Mouse (Mus musculus): ENCODE measurements around the gene Gfi1. TPM values are rescaled to one million over a fixed set of nuclear protein-coding genes. Genes with fewer than 3 reads are reported as not detected.

Gene Gfi1
- polyA plus RNA-seq, 1 experiment from 2014 or later: 0.79 TPM

- Histone ChIP-seq H3K36me3 (ENCODE audit: control insufficient read depth, insufficient read depth, low read length) (no peaks in the 10 kb centered on the region), H3K9me3 (ENCODE audit: control insufficient read depth, low read length) (no peaks in the 10 kb centered on the region), H3K4me1 (ENCODE audit: control insufficient read depth, insufficient read depth, low read length) (peaks cover 15% of the 10 kb centered on the region), H3K4me3 (ENCODE audit: low read depth, low read length) (no peak overlapping the region), H3K9ac (ENCODE audit: low read depth, low read length) (no peak overlapping the region), H3K27me3 (replicated peaks; ENCODE audit: control insufficient read depth, insufficient read depth, low read length) (peaks cover 87% of the 10 kb centered on the region), H3K4me2 (ENCODE audit: low read depth, low read length) (no peak overlapping the region), H3K27ac (replicated peaks; ENCODE audit: low read depth, low read length) (no peak overlapping the region)
- DNase-seq (ENCODE audit: low spot score) (no peak), ATAC-seq (ENCODE audit: low read depth) (no peak)
- 21% methylated on average over 1 of the region's 1 CpGs for WGBS
Observed at GRCm38 (mm10) chr5:107719786-107720185, 6.0 kb downstream of the Gfi1 start.

GRCm38 (mm10) chr5:107719209-107719608 lies 6.6 kb downstream of the Gfi1 start:
- Histone ChIP-seq H3K27me3 (replicated peaks; ENCODE audit: control insufficient read depth, insufficient read depth, low read length) (peaks cover 84% of the 10 kb centered on the region), H3K4me3 (ENCODE audit: low read depth, low read length) (no peak overlapping the region), H3K9me3 (ENCODE audit: control insufficient read depth, low read length) (no peaks in the 10 kb centered on the region), H3K4me1 (ENCODE audit: control insufficient read depth, insufficient read depth, low read length) (peaks cover 11% of the 10 kb centered on the region), H3K36me3 (ENCODE audit: control insufficient read depth, insufficient read depth, low read length) (no peaks in the 10 kb centered on the region), H3K4me2 (ENCODE audit: low read depth, low read length) (no peak overlapping the region), H3K9ac (ENCODE audit: low read depth, low read length) (no peak overlapping the region), H3K27ac (replicated peaks; ENCODE audit: low read depth, low read length) (no peak overlapping the region)
- 13% methylated on average over 3 of the region's 3 CpGs for WGBS
- no peak for DNase-seq (ENCODE audit: low spot score)
- no peak for ATAC-seq (ENCODE audit: low read depth)

GRCm38 (mm10) chr5:107717871-107718361 lies 7.9 kb downstream of the Gfi1 start:
- DNase-seq (ENCODE audit: low spot score) (no peak), ATAC-seq (ENCODE audit: low read depth) (no peak)
- Histone ChIP-seq H3K9ac (ENCODE audit: low read depth, low read length) (no peak overlapping the region), H3K4me2 (ENCODE audit: low read depth, low read length) (no peak overlapping the region), H3K9me3 (ENCODE audit: control insufficient read depth, low read length) (no peaks in the 10 kb centered on the region), H3K4me1 (ENCODE audit: control insufficient read depth, insufficient read depth, low read length) (peaks cover 8% of the 10 kb centered on the region; the same call in 1 of the 2 replicates), H3K36me3 (ENCODE audit: control insufficient read depth, insufficient read depth, low read length) (no peaks in the 10 kb centered on the region), H3K4me3 (ENCODE audit: low read depth, low read length) (no peak overlapping the region), H3K27ac (replicated peaks; ENCODE audit: low read depth, low read length) (no peak overlapping the region), H3K27me3 (replicated peaks; ENCODE audit: control insufficient read depth, insufficient read depth, low read length) (peaks cover 76% of the 10 kb centered on the region)
- 13% methylated on average over 11 of the region's 11 CpGs for WGBS

GRCm38 (mm10) chr5:107711689-107712088 lies 14.1 kb downstream of the Gfi1 start:
- ATAC-seq (ENCODE audit: low read depth): no peak
- Histone ChIP-seq H3K36me3 (ENCODE audit: control insufficient read depth, insufficient read depth, low read length) (no peaks in the 10 kb centered on the region), H3K4me3 (ENCODE audit: low read depth, low read length) (no peak overlapping the region), H3K9me3 (ENCODE audit: control insufficient read depth, low read length) (no peaks in the 10 kb centered on the region), H3K4me1 (ENCODE audit: control insufficient read depth, insufficient read depth, low read length) (no peaks in the 10 kb centered on the region), H3K9ac (ENCODE audit: low read depth, low read length) (no peak overlapping the region), H3K4me2 (ENCODE audit: low read depth, low read length) (no peak overlapping the region), H3K27me3 (replicated peaks; ENCODE audit: control insufficient read depth, insufficient read depth, low read length) (peaks cover 18% of the 10 kb centered on the region), H3K27ac (replicated peaks; ENCODE audit: low read depth, low read length) (no peak overlapping the region)
- 59% methylated on average over 2 of the region's 2 CpGs for WGBS
- no peak for DNase-seq (ENCODE audit: low spot score)

GRCm38 (mm10) chr5:107708124-107708797 lies 17.6 kb downstream of the Gfi1 start:
- Histone ChIP-seq H3K4me3 (ENCODE audit: low read depth, low read length) (no peak overlapping the region), H3K36me3 (ENCODE audit: control insufficient read depth, insufficient read depth, low read length) (no peaks in the 10 kb centered on the region), H3K9me3 (ENCODE audit: control insufficient read depth, low read length) (no peaks in the 10 kb centered on the region), H3K4me2 (ENCODE audit: low read depth, low read length) (no peak overlapping the region), H3K27me3 (replicated peaks; ENCODE audit: control insufficient read depth, insufficient read depth, low read length) (peaks cover 3% of the 10 kb centered on the region; the same call in 1 of the 2 replicates), H3K9ac (ENCODE audit: low read depth, low read length) (no peak overlapping the region), H3K27ac (replicated peaks; ENCODE audit: low read depth, low read length) (no peak overlapping the region), H3K4me1 (ENCODE audit: control insufficient read depth, insufficient read depth, low read length) (no peaks in the 10 kb centered on the region)
- DNase-seq (ENCODE audit: low spot score): no peak
- WGBS: 84% methylated on average over 8 of the region's 8 CpGs
- no peak for ATAC-seq (ENCODE audit: low read depth)

- no peaks in the 10 kb centered on the region for H3K36me3 ChIP-seq (ENCODE audit: control insufficient read depth, insufficient read depth, low read length)
- 71% methylated on average over 1 of the region's 1 CpGs for WGBS
- no peaks in the 10 kb centered on the region for H3K9me3 ChIP-seq (ENCODE audit: control insufficient read depth, low read length)
- no peaks in the 10 kb centered on the region for H3K4me1 ChIP-seq (ENCODE audit: control insufficient read depth, insufficient read depth, low read length)
- no peak overlapping the region for H3K4me2 ChIP-seq (ENCODE audit: low read depth, low read length)
- H3K4me3 ChIP-seq (ENCODE audit: low read depth, low read length): no peak overlapping the region
- peaks cover 3% of the 10 kb centered on the region; the same call in 1 of the 2 replicates for H3K27me3 ChIP-seq (replicated peaks; ENCODE audit: control insufficient read depth, insufficient read depth, low read length)
- DNase-seq (ENCODE audit: low spot score) (no peak), ATAC-seq (ENCODE audit: low read depth) (no peak)
- no peak overlapping the region for H3K9ac ChIP-seq (ENCODE audit: low read depth, low read length)
- H3K27ac ChIP-seq (replicated peaks; ENCODE audit: low read depth, low read length): no peak overlapping the region
Observed at GRCm38 (mm10) chr5:107706262-107706661, 19.6 kb downstream of the Gfi1 start.

- Histone ChIP-seq H3K27ac (replicated peaks; ENCODE audit: low read depth, low read length) (no peak overlapping the region), H3K27me3 (replicated peaks; ENCODE audit: control insufficient read depth, insufficient read depth, low read length) (peaks cover 3% of the 10 kb centered on the region; the same call in 1 of the 2 replicates), H3K36me3 (ENCODE audit: control insufficient read depth, insufficient read depth, low read length) (no peaks in the 10 kb centered on the region), H3K4me2 (ENCODE audit: low read depth, low read length) (no peak overlapping the region), H3K4me1 (ENCODE audit: control insufficient read depth, insufficient read depth, low read length) (no peaks in the 10 kb centered on the region), H3K4me3 (ENCODE audit: low read depth, low read length) (no peak overlapping the region), H3K9ac (ENCODE audit: low read depth, low read length) (no peak overlapping the region), H3K9me3 (ENCODE audit: control insufficient read depth, low read length) (no peaks in the 10 kb centered on the region)
- DNase-seq (ENCODE audit: low spot score) (no peak), ATAC-seq (ENCODE audit: low read depth) (no peak)
- 83% methylated on average over 4 of the region's 4 CpGs for WGBS
Observed at GRCm38 (mm10) chr5:107705756-107706155, 20.1 kb downstream of the Gfi1 start.

- Histone ChIP-seq H3K36me3 (ENCODE audit: control insufficient read depth, insufficient read depth, low read length) (no peaks in the 10 kb centered on the region), H3K4me1 (ENCODE audit: control insufficient read depth, insufficient read depth, low read length) (no peaks in the 10 kb centered on the region), H3K4me2 (ENCODE audit: low read depth, low read length) (no peak overlapping the region), H3K27ac (replicated peaks; ENCODE audit: low read depth, low read length) (no peak overlapping the region), H3K9me3 (ENCODE audit: control insufficient read depth, low read length) (no peaks in the 10 kb centered on the region), H3K27me3 (replicated peaks; ENCODE audit: control insufficient read depth, insufficient read depth, low read length) (no peaks in the 10 kb centered on the region), H3K9ac (ENCODE audit: low read depth, low read length) (no peak overlapping the region), H3K4me3 (ENCODE audit: low read depth, low read length) (no peak overlapping the region)
- 84% methylated on average over 6 of the region's 6 CpGs for WGBS
- ATAC-seq (ENCODE audit: low read depth): no peak
- no peak for DNase-seq (ENCODE audit: low spot score)
Observed at GRCm38 (mm10) chr5:107703207-107703763, 22.6 kb downstream of the Gfi1 start.

GRCm38 (mm10) chr5:107701658-107702057 lies 24.2 kb downstream of the Gfi1 start:
- Histone ChIP-seq H3K4me3 (ENCODE audit: low read depth, low read length) (no peak overlapping the region), H3K36me3 (ENCODE audit: control insufficient read depth, insufficient read depth, low read length) (no peaks in the 10 kb centered on the region), H3K9ac (ENCODE audit: low read depth, low read length) (no peak overlapping the region), H3K4me1 (ENCODE audit: control insufficient read depth, insufficient read depth, low read length) (no peaks in the 10 kb centered on the region), H3K27me3 (replicated peaks; ENCODE audit: control insufficient read depth, insufficient read depth, low read length) (no peaks in the 10 kb centered on the region), H3K4me2 (ENCODE audit: low read depth, low read length) (no peak overlapping the region), H3K9me3 (ENCODE audit: control insufficient read depth, low read length) (no peaks in the 10 kb centered on the region), H3K27ac (replicated peaks; ENCODE audit: low read depth, low read length) (no peak overlapping the region)
- ATAC-seq (ENCODE audit: low read depth) (no peak), DNase-seq (ENCODE audit: low spot score) (no peak)
- 78% methylated on average over 9 of the region's 9 CpGs for WGBS

Data from embryonic facial prominence, embryonic 14.5 days (tissue).